Mouse (Mus musculus) bone marrow, adult 2 months (tissue): ENCODE data around the gene Lrrc51. TPM values are rescaled to one million over a fixed set of nuclear protein-coding genes. Genes with fewer than 3 reads are reported as not detected.

ENCODE experiments used
- H3K27ac ChIP-seq: fragments of 200-500 bp; 2 replicates; pipeline ENCODE4 v1.5.1; 2012; ENCODE audit warnings: low read depth, mild to moderate bottlenecking, control low read depth, inconsistent platforms, low read length; ENCODE audit not compliant: control insufficient read depth, poor library complexity, insufficient read depth
- H3K4me1 ChIP-seq: fragments of 200-500 bp; 2 replicates; pipeline ENCODE4 v1.6.1; 2011; ENCODE audit warnings: low read length; ENCODE audit not compliant: control insufficient read depth, insufficient read depth
- H3K4me3 ChIP-seq: fragments of 200-500 bp; replicated peaks from 2 replicates; pipeline ENCODE3; 2011; ENCODE audit warnings: mild to moderate bottlenecking, low read depth, low read length, control low read depth; ENCODE audit not compliant: control insufficient read depth
- CTCF ChIP-seq: fragments of 200-500 bp; IDR thresholded peaks from 2 replicates; pipeline ENCODE4 v1.5.1; 2011; ENCODE audit warnings: low read length, control low read depth; ENCODE audit not compliant: control insufficient read depth, insufficient read depth
- POLR2A ChIP-seq: fragments of 200-500 bp; IDR thresholded peaks from 2 replicates; pipeline ENCODE4 v1.6.1; 2011; ENCODE audit warnings: low read depth, mild to moderate bottlenecking, control low read depth, low read length, borderline replicate concordance; ENCODE audit not compliant: control insufficient read depth
- WGBS: fragments of 180-500 bp; shearing (Covaris S2); methylation state at CpG from one replicate; pipeline ENCODE4 v1.1.7; 2018; 5-methylcytosine and 5-hydroxymethylcytosine counted together
- polyA plus RNA-seq: library from polyadenylated mRNA; stranded (reverse); fragments of >200 nt; gene quantifications from 2 replicates; pipeline ENCODE4 v1.2.4, GENCODE M21; 2011; ENCODE audit warnings: low replicate concordance; ENCODE audit not compliant: missing spikeins, insufficient read depth, insufficient read length

The Lrrc51 gene
- polyA plus RNA-seq, 1 experiment = not detected

DNA sequence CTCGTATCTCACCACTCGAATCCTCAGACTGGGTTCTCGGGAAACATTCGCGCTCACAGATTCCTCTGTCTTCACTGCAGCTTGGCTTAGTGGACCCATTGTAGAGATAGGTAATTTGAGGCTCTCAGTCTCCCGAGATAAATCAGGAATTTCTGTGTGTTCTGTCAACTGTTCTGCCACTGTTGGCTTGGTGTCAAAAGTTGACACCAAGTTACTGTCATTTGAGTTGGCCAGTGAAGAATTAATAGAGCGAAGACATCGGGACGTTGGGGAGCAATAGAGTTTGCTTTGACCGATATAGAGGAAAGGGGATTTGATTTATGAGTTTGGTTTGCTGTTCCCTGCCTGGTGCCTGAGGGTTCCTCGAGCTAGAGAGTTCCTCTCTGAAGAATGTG is 27.4 kb downstream of the Lrrc51 start, which contains the start of gene Tomt:
Tomt (minus strand) TSS at position 73 of the 395 bp plus-strand sequence.
- peak within 1 kb of the TSS; percentile 82 for H3K4me3 ChIP-seq
- H3K27ac ChIP-seq = peak within 1 kb of the TSS; percentile 99
- peaks cover 4% of the 10 kb centered on the region; the same call in 1 of the 2 replicates for H3K4me1 ChIP-seq
- TF ChIP-seq CTCF = no peak
- no peak for TF ChIP-seq POLR2A
- under 1% methylated on average over 11 of the region's 11 CpGs for WGBS

DNA sequence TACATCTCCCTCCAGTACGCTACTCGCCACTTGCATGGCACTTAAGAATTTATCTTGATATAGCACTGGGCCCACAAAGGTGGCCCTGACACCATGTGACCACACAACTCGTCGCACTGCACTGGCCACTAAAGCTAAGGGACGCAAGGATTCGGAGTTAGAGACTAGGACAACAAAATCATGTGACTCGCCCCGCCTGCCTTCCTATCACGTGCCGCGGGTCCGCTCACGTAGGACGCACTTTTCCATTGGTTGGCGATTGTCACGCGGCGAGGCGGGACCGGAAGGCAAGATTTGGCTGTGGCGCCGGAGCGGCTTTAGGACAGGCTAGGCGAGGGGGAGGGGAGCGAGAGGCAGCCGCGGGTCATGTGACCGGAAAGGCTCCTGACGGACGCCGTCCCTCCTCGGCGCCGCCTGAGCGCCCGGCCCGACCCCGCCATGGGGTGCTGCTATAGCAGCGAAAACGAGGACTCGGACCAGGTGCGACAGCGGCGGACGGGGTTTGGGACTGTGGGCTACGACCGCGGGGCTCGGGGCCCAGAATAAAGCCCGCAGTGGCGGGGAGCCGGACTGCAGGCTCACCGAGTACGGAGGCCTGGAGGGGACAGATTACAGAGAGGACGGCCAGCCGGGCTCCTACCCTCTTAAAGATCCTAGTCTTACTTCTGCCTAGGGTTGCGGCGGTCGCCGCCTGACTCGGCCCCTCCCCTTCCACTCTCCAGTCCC is 28.0 kb downstream of the Lrrc51 start, which contains the start of gene Lamtor1:
Lamtor1 (plus strand) TSS at position 344 of the 726 bp plus-strand sequence.
- under 1% methylated on average over 61 of the region's 61 CpGs for whole genome bisulfite sequencing
- H3K27ac ChIP-seq = peak within 1 kb of the TSS; percentile 99
- TF ChIP-seq CTCF (no peak), POLR2A (peak; percentile 64; the same call in 1 of the 2 replicates)
- peaks cover 4% of the 10 kb centered on the region; the same call in 1 of the 2 replicates for H3K4me1 ChIP-seq
- peak within 1 kb of the TSS; percentile 82 for H3K4me3 ChIP-seq

DNA sequence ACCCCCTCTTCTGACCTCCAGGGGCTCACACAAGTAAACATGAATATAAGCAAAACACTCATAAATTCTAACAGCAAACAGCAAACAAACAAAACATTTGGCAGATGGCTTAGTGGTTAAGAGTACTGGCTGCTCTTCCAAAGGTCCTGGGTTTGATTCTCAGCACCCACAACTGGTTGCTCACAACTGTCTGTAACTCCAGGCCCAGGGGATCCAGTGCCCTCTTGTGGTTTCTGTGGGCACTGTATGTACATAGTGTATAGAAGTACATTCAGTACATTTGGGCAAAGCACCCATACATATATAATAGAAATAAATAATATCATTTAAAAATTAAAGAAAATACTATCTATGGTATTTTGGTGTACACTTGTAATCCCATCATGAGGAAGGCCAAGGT is 30.8 kb downstream of the Lrrc51 start:
- Histone ChIP-seq H3K27ac (no peak overlapping the region), H3K4me1 (peaks cover 6% of the 10 kb centered on the region), H3K4me3 (no peak overlapping the region)
- TF ChIP-seq CTCF (no peak), POLR2A (no peak)

DNA sequence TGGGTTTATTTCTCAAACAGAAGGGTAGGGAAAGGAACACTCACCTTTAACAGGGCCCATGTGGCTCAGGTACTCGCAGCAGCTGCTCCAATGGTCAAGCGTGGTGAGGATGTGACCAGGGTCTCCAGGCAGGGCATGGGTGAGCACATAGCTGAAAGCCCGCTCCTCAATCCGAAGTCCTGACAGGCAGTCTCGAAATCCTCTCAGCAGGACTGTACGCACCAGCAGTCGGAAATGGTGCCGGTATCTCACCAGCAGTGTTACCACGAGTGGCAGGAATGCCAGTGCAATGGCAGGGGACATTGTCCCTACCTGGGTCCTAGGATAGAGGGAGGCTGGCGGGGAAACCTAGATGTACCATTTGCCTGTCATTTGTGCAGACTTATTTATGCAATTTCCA is 31.7 kb downstream of the Lrrc51 start:
- Histone ChIP-seq H3K4me3 (no peak overlapping the region), H3K4me1 (peaks cover 6% of the 10 kb centered on the region), H3K27ac (no peak overlapping the region)
- TF ChIP-seq CTCF (no peak), POLR2A (no peak)
- 85% methylated on average over 10 of the region's 10 CpGs for WGBS

DNA sequence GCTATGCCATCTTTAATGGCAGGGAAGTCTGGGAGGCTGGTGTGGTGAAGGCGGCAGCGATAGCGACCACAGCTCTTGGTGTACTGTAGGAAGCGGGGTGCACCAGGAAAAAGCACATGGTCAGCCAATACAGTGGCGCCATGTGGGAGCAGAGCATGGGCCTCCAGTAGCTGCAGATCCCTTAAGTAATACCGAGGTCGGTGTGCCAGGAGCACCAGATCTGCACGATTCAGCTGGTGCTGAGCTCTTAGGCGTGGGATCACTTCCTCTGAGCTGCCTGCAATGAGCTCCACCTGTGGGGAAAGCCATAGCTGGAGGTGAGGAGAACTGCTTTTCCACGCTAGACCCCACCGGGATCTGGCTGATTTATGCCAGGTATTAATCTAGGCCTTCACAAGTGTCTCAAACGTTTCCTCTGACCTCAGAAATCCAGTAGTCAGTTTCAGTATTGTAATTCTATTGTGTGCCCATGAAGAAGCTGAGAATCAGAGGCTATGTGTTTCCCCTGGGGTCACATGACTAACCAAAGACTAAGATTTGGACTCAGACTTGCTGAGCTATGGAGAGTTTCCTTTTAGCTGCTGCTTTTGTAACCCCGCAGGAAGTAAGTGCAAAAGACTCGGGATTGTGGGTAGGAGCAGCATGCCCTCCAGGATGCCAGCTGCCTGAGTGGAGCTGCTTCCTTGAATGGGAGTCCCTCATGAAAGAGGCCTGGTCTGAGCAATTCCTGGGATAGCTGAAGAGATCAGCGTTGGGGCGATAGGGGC is 33.2 kb downstream of the Lrrc51 start:
- Histone ChIP-seq H3K4me3 (no peak overlapping the region), H3K27ac (no peak overlapping the region), H3K4me1 (peaks cover 3% of the 10 kb centered on the region)
- WGBS = 74% methylated on average over 16 of the region's 16 CpGs
- TF ChIP-seq CTCF = no peak
- TF ChIP-seq POLR2A = no peak

DNA sequence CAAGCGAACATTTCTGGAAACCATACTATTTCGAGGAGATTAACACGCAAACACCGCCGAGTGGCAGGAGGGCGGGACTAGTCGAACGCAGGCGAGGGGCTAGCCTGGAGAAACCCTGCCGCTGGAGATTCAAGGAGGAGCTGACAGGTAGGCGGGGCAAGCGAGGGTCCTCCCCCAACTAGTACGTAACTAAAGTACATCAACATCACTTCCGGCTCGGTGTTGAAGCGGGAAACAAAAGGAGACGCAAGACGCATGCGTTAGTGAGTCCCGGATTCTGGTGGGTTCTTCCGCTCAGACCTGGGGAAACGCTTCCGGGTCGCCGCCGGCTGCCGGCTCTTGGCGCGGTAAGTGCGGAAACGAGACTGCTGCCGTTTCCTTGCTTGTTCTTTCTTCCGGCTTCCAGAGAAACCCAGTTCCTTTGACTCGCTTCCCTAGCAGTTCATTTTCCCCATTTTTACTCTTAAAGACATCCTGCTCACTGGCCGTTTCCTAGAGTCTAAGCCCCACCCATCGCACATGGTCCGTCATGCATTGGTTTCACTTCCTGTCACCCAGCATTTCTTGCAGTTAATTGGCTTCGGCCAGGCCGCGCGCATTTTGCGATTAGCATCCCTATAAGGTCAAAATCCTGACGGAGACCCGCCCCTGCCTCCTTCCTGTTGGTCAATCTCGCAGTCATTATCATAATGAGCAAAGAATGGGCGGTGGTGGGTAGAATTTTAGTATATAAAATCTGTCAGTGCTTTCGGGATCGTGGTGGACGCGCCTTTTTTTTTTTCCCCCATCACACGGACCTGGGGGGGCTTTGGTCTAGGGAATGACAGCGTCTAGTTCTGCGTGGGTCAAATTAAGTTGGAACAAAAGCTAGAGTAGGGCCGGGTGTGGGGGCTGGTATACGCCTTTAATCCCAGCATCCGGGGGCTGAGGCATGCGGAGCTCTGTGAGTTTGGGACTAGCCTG is 37.3 kb downstream of the Lrrc51 start:
- TF ChIP-seq POLR2A = peak; percentile 66; the same call in 1 of the 2 replicates
- TF ChIP-seq CTCF = no peak
- WGBS = under 1% methylated on average over 57 of the region's 57 CpGs
- H3K4me3 ChIP-seq = peak overlapping the region; percentile 92
- peaks cover 3% of the 10 kb centered on the region for H3K4me1 ChIP-seq
- H3K27ac ChIP-seq = peak overlapping the region; percentile 77

DNA sequence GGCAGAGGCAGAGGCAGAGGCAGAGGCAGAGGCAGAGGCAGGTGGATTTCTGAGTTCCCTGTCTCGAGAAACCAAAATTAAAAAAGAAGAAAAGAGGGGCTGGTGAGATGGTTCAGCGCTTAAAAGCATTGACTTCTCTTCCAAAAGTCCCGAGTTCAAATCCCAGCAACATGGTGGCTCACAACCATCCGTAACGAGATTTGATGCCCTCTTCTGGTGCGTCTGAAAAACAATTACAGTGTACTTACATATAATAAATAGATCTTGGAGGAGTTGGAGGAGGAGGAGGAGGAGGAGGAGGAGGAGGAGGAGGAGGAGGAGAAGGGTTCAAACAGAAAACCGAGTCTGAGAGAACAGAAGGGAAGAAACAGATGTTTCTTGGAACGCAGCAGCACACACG is 38.0 kb downstream of the Lrrc51 start:
- H3K4me1 ChIP-seq = peaks cover 3% of the 10 kb centered on the region
- peak overlapping the region; percentile 69 for H3K27ac ChIP-seq
- peak overlapping the region; percentile 92 for H3K4me3 ChIP-seq
- TF ChIP-seq CTCF (no peak), POLR2A (no peak)
- 38% methylated on average over 9 of the region's 9 CpGs for WGBS
